Mouse (Mus musculus) forebrain, embryonic 14.5 days (tissue): ENCODE results near the gene Fkbp5. TPM values are rescaled to one million over a fixed set of nuclear protein-coding genes. Genes with fewer than 3 reads are reported as not detected.

Experiments
- ATAC-seq: fragments of 200-750 bp; cut with Nextera tagmentation; 2 replicates; pipeline ENCODE4 v1.8.0; 2017; ENCODE audit warnings: mild to moderate bottlenecking, moderate library complexity
- DNase-seq: peaks from one replicate; pipeline ENCODE4 v3.0.0-alpha.2; 2015; ENCODE audit warnings: low spot score
- H3K27ac ChIP-seq: fragments of 300-500 bp; sonication (generic); 2 replicates; pipeline ENCODE4 v1.5.1; 2014; ENCODE audit warnings: low read depth, mild to moderate bottlenecking, control low read depth, low read length, moderate library complexity
- H3K27me3 ChIP-seq: fragments of 300-500 bp; sonication (generic); replicated peaks from 2 replicates; pipeline ENCODE4 v1.6.1; 2014; ENCODE audit warnings: low read length, control low read depth, mixed read lengths; ENCODE audit not compliant: control insufficient read depth, insufficient read depth
- H3K36me3 ChIP-seq: fragments of 300-500 bp; sonication (generic); 2 replicates; pipeline ENCODE4 v1.6.1; 2014; ENCODE audit warnings: low read length, control low read depth; ENCODE audit not compliant: control insufficient read depth, insufficient read depth
- H3K4me1 ChIP-seq: fragments of 300-500 bp; sonication (generic); 2 replicates; pipeline ENCODE4 v1.6.1; 2014; ENCODE audit warnings: antibody characterized with exemption, low read length, control low read depth; ENCODE audit not compliant: control insufficient read depth, insufficient read depth
- H3K4me2 ChIP-seq: fragments of 300-500 bp; sonication (generic); 2 replicates; pipeline ENCODE4 v1.6.1; 2014; ENCODE audit warnings: mild to moderate bottlenecking, control low read depth, low read length
- H3K4me3 ChIP-seq: fragments of 300-500 bp; sonication (generic); 2 replicates; pipeline ENCODE4 v1.5.1; 2014; ENCODE audit warnings: low read depth, low read length, control low read depth
- H3K9ac ChIP-seq: fragments of 300-500 bp; sonication (generic); 2 replicates; pipeline ENCODE4 v1.6.1; 2014; ENCODE audit warnings: mild to moderate bottlenecking, low read length, control low read depth, moderate library complexity
- H3K9me3 ChIP-seq: fragments of 300-500 bp; sonication (generic); replicated peaks from 2 replicates; pipeline ENCODE4 v1.6.1; 2016; ENCODE audit warnings: low read length, control low read depth, mixed read lengths; ENCODE audit not compliant: control insufficient read depth
- WGBS: fragments of 180-500 bp; shearing (Covaris S2); extraction: QIAGEN DNeasy Blood & Tissue Kit; methylation state at CpG from one replicate; pipeline ENCODE4 v1.1.7; 2014; 5-methylcytosine and 5-hydroxymethylcytosine counted together
- polyA plus RNA-seq: library from polyadenylated mRNA; unstranded; fragments of >200 nt; fragmentation: Nextera tagmentation; extraction: Ambion mirVana; gene quantifications from 2 replicates; pipeline ENCODE4 v1.2.1, GENCODE M21; 2014

The Fkbp5 gene
- polyA plus RNA-seq, 1 experiment from 2014 or later = 11.7 TPM

- Histone ChIP-seq H3K36me3 (no peaks in the 10 kb centered on the region), H3K27ac (no peak overlapping the region), H3K4me3 (peak overlapping the region; percentile 8; the same call in 1 of the 2 replicates), H3K9ac (peak overlapping the region; percentile 42; the same call in 1 of the 2 replicates), H3K4me2 (peak overlapping the region; percentile 42), H3K27me3 (0 out of 2 replicates have a peak, but pooled peaks cover 6% of the 10 kb centered on the region), H3K9me3 (no peaks in the 10 kb centered on the region), H3K4me1 (peaks cover 3% of the 10 kb centered on the region; the same call in 1 of the 2 replicates)
- ATAC-seq = 0 out of 2 replicates have a peak, but pooled peaks have one; percentile 40
- peak; percentile 84 for DNase-seq
- WGBS = 4% methylated on average over 23 of the region's 23 CpGs
Observed at GRCm38 (mm10) chr17:28386150-28386905, 131.0 kb downstream of the Fkbp5 start.

- DNase-seq = no peak
- WGBS = 60% methylated on average over 4 of the region's 4 CpGs
- ATAC-seq = no peak
- Histone ChIP-seq H3K27me3 (0 out of 2 replicates have a peak, but pooled peaks cover 4% of the 10 kb centered on the region), H3K9me3 (no peaks in the 10 kb centered on the region), H3K4me1 (peaks cover 3% of the 10 kb centered on the region; the same call in 1 of the 2 replicates), H3K9ac (no peak overlapping the region), H3K4me2 (no peak overlapping the region), H3K4me3 (no peak overlapping the region), H3K36me3 (no peaks in the 10 kb centered on the region), H3K27ac (no peak overlapping the region)
Observed at GRCm38 (mm10) chr17:28384298-28384697, 133.0 kb downstream of the Fkbp5 start.

GRCm38 (mm10) chr17:28380255-28380654, 137.1 kb downstream of the Fkbp5 start:
- no peak overlapping the region for H3K27ac ChIP-seq
- DNase-seq (no peak), ATAC-seq (no peak)
- WGBS = 1% methylated on average over 6 of the region's 6 CpGs
- H3K9me3 ChIP-seq = no peaks in the 10 kb centered on the region
- H3K4me2 ChIP-seq = no peak overlapping the region
- peaks cover 6% of the 10 kb centered on the region; the same call in 1 of the 2 replicates for H3K27me3 ChIP-seq
- no peak overlapping the region for H3K4me3 ChIP-seq
- H3K36me3 ChIP-seq = no peaks in the 10 kb centered on the region
- H3K4me1 ChIP-seq = no peaks in the 10 kb centered on the region
- H3K9ac ChIP-seq = no peak overlapping the region

- 16% methylated on average over 17 of the region's 17 CpGs for WGBS
- H3K9ac ChIP-seq = no peak overlapping the region
- ATAC-seq (no peak), DNase-seq (no peak)
- peaks cover 14% of the 10 kb centered on the region for H3K27me3 ChIP-seq
- H3K27ac ChIP-seq = no peak overlapping the region
- no peak overlapping the region for H3K4me2 ChIP-seq
- H3K9me3 ChIP-seq = no peaks in the 10 kb centered on the region
- no peaks in the 10 kb centered on the region for H3K4me1 ChIP-seq
- no peak overlapping the region for H3K4me3 ChIP-seq
- H3K36me3 ChIP-seq = no peaks in the 10 kb centered on the region
Observed at GRCm38 (mm10) chr17:28375592-28376061, 141.7 kb downstream of the Fkbp5 start.

GRCm38 (mm10) chr17:28374494-28374893, 142.8 kb downstream of the Fkbp5 start:
- H3K9me3 ChIP-seq = no peaks in the 10 kb centered on the region
- WGBS = 12% methylated on average over 16 of the region's 16 CpGs

GRCm38 (mm10) chr17:28373821-28374220, 143.5 kb downstream of the Fkbp5 start:
- ATAC-seq (no peak), DNase-seq (peak; percentile 46)
- no peaks in the 10 kb centered on the region for H3K36me3 ChIP-seq
- H3K4me3 ChIP-seq = no peak overlapping the region
- no peak overlapping the region for H3K27ac ChIP-seq
- H3K9ac ChIP-seq = no peak overlapping the region
- WGBS = 16% methylated on average over 10 of the region's 10 CpGs
- H3K4me2 ChIP-seq = no peak overlapping the region
- H3K9me3 ChIP-seq = no peaks in the 10 kb centered on the region
- peaks cover 14% of the 10 kb centered on the region for H3K27me3 ChIP-seq
- no peaks in the 10 kb centered on the region for H3K4me1 ChIP-seq

More at GRCm38 (mm10) chr17:28374494-28374893, 142.8 kb downstream of the Fkbp5 start:
- ATAC-seq (no peak), DNase-seq (no peak)
- no peak overlapping the region for H3K4me3 ChIP-seq
- H3K27ac ChIP-seq = no peak overlapping the region
- H3K9ac ChIP-seq = no peak overlapping the region
- H3K36me3 ChIP-seq = no peaks in the 10 kb centered on the region
- H3K4me1 ChIP-seq = no peaks in the 10 kb centered on the region
- peaks cover 14% of the 10 kb centered on the region for H3K27me3 ChIP-seq
- no peak overlapping the region for H3K4me2 ChIP-seq

GRCm38 (mm10) chr17:28371941-28372340, 145.4 kb downstream of the Fkbp5 start:
- H3K9ac ChIP-seq = no peak overlapping the region
- H3K4me3 ChIP-seq = no peak overlapping the region
- H3K4me1 ChIP-seq = no peaks in the 10 kb centered on the region
- WGBS = 61% methylated on average over 1 of the region's 1 CpGs
- H3K27ac ChIP-seq = no peak overlapping the region
- H3K27me3 ChIP-seq = peaks cover 14% of the 10 kb centered on the region
- no peak overlapping the region for H3K4me2 ChIP-seq
- no peak for ATAC-seq
- DNase-seq = no peak
- H3K9me3 ChIP-seq = no peaks in the 10 kb centered on the region
- no peaks in the 10 kb centered on the region for H3K36me3 ChIP-seq

- no peak overlapping the region for H3K9ac ChIP-seq
- no peak for ATAC-seq
- no peaks in the 10 kb centered on the region for H3K9me3 ChIP-seq
- no peaks in the 10 kb centered on the region for H3K36me3 ChIP-seq
- no peak overlapping the region for H3K27ac ChIP-seq
- H3K4me2 ChIP-seq = no peak overlapping the region
- H3K4me3 ChIP-seq = no peak overlapping the region
- no peak for DNase-seq
- H3K4me1 ChIP-seq = no peaks in the 10 kb centered on the region
- 74% methylated on average over 2 of the region's 2 CpGs for WGBS
- peaks cover 14% of the 10 kb centered on the region for H3K27me3 ChIP-seq
Observed at GRCm38 (mm10) chr17:28371286-28371685, 146.0 kb downstream of the Fkbp5 start.

GRCm38 (mm10) chr17:28369056-28369455, 148.3 kb downstream of the Fkbp5 start:
- no peak for ATAC-seq

More at GRCm38 (mm10) chr17:28369056-28369455, 148.3 kb downstream of the Fkbp5 start:
- no peaks in the 10 kb centered on the region for H3K36me3 ChIP-seq
- H3K27me3 ChIP-seq = peaks cover 15% of the 10 kb centered on the region
- no peak overlapping the region for H3K4me3 ChIP-seq
- no peak overlapping the region for H3K27ac ChIP-seq
- WGBS = 79% methylated on average over 5 of the region's 5 CpGs
- H3K9me3 ChIP-seq = no peaks in the 10 kb centered on the region
- DNase-seq = no peak
- H3K4me2 ChIP-seq = no peak overlapping the region
- no peaks in the 10 kb centered on the region for H3K4me1 ChIP-seq
- no peak overlapping the region for H3K9ac ChIP-seq
